Mouse (Mus musculus): Measurements from ENCODE around the gene Ttyh3. TPM values are rescaled to one million over a fixed set of nuclear protein-coding genes. Genes with fewer than 3 reads are reported as not detected.

Ttyh3 gene
- total and polyA plus RNA-seq, 3 experiments = 9.8 to 100 (median 68.7) TPM

- no peak for TF ChIP-seq TAL1 (conservative IDR thresholded peaks at IDR 0.05; ENCODE audit: low read depth, low read length)
- TF ChIP-seq CTCF (IDR thresholded peaks at IDR 0.05; ENCODE audit: low read depth, low read length) = no peak
- TF ChIP-seq GATA2 (IDR thresholded peaks at IDR 0.05; ENCODE audit: borderline replicate concordance, low read depth, low read length) = no peak
- TF ChIP-seq GATA1 (IDR thresholded peaks at IDR 0.05; ENCODE audit: borderline replicate concordance, low read length) = no peak
- no peak for TF ChIP-seq POLR2AphosphoS5 (IDR thresholded peaks at IDR 0.05; ENCODE audit: insufficient replicate concordance, low read depth, low read length)
- DNase-seq (ENCODE audit: low spot score) (no peak), ATAC-seq (ENCODE audit: extremely low read depth, insufficient number of reproducible peaks, low FRiP score, poor library complexity, severe bottlenecking) (no peak)
- Histone ChIP-seq H3K9me3 (replicated peaks) (no peaks in the 10 kb centered on the region), H3K36me3 (replicated peaks) (no peaks in the 10 kb centered on the region), H3K4me3 (ENCODE audit: low read depth, low read length) (no peak overlapping the region), H3K27me3 (ENCODE audit: insufficient read depth, low read length) (peaks cover 48% of the 10 kb centered on the region), H3K4me1 (ENCODE audit: insufficient read depth, low read depth, low read length) (peaks cover 7% of the 10 kb centered on the region)
Observed at GRCm38 (mm10) chr5:140659607-140660272, 10.9 kb upstream of the Ttyh3 start.

DNA sequence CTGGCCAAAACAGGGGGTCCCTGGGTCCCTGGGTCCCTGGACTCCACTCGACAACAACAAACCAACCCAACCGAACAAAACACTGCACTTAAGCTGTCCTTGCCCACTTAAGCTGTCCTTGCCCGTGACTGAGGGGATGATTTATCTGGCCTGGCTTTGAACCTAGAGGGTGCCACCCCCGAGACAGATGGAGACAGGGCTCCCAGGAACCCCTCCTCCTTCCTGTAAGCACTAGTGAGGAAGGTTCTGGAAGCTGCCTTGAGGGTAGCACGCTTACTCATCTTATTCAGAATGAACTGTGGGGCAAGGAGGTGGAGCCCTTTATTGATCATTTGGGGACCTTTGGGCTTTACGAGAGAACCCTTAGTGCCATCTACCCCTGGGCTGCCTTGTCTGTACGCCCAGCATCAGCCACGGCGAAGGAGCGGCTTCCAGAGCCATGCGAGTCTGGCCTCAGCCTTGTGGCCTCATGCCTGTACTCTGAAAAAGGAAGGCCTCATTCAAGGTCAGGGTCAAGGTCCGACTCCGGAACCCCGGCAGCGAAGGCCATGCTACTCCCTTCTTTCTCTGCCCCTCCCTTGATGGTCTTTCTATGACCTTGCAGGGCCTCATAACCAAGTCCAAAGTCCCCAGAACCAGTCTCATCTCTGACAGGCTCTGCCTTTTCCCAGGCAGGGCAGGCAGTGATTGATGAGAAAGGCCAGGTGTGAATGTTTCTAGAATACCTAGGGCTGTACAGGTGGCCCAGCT, 5.4 kb upstream of the Ttyh3 start:
- ATAC-seq (ENCODE audit: extremely low read depth, insufficient number of reproducible peaks, low FRiP score, poor library complexity, severe bottlenecking) (no peak), DNase-seq (ENCODE audit: low spot score) (no peak)
- peaks cover 7% of the 10 kb centered on the region for H3K4me1 ChIP-seq (ENCODE audit: insufficient read depth, low read depth, low read length)
- no peak for TF ChIP-seq POLR2AphosphoS5 (IDR thresholded peaks at IDR 0.05; ENCODE audit: insufficient replicate concordance, low read depth, low read length)
- peaks cover 49% of the 10 kb centered on the region for H3K27me3 ChIP-seq (ENCODE audit: insufficient read depth, low read length)
- H3K36me3 ChIP-seq (replicated peaks) = no peaks in the 10 kb centered on the region
- no peak overlapping the region for H3K4me3 ChIP-seq (ENCODE audit: low read depth, low read length)
- no peaks in the 10 kb centered on the region for H3K9me3 ChIP-seq (replicated peaks)

GRCm38 (mm10) chr5:140652587-140652986, 3.8 kb upstream of the Ttyh3 start:
- no peak for ATAC-seq (ENCODE audit: extremely low read depth, insufficient number of reproducible peaks, low FRiP score, poor library complexity, severe bottlenecking)
- H3K27me3 ChIP-seq (ENCODE audit: insufficient read depth, low read length) = peaks cover 50% of the 10 kb centered on the region
- no peaks in the 10 kb centered on the region for H3K36me3 ChIP-seq (replicated peaks)
- no peak for DNase-seq (ENCODE audit: low spot score)
- H3K4me3 ChIP-seq (ENCODE audit: low read depth, low read length) = no peak overlapping the region
- H3K9me3 ChIP-seq (replicated peaks) = no peaks in the 10 kb centered on the region
- H3K4me1 ChIP-seq (ENCODE audit: insufficient read depth, low read depth, low read length) = peaks cover 22% of the 10 kb centered on the region
- no peak for TF ChIP-seq POLR2AphosphoS5 (IDR thresholded peaks at IDR 0.05; ENCODE audit: insufficient replicate concordance, low read depth, low read length)
- TF ChIP-seq CTCF (IDR thresholded peaks at IDR 0.05; ENCODE audit: low read depth, low read length) = no peak
- TF ChIP-seq GATA2 (IDR thresholded peaks at IDR 0.05; ENCODE audit: borderline replicate concordance, low read depth, low read length) = no peak
- TF ChIP-seq GATA1 (IDR thresholded peaks at IDR 0.05; ENCODE audit: borderline replicate concordance, low read length) = no peak
- no peak for TF ChIP-seq TAL1 (conservative IDR thresholded peaks at IDR 0.05; ENCODE audit: low read depth, low read length)

- Histone ChIP-seq H3K27me3 (ENCODE audit: insufficient read depth, low read length) (peaks cover 60% of the 10 kb centered on the region), H3K36me3 (replicated peaks) (peaks cover 9% of the 10 kb centered on the region), H3K9me3 (replicated peaks) (no peaks in the 10 kb centered on the region), H3K4me1 (ENCODE audit: insufficient read depth, low read depth, low read length) (peaks cover 35% of the 10 kb centered on the region), H3K4me3 (ENCODE audit: low read depth, low read length) (no peak overlapping the region)
- DNase-seq (ENCODE audit: low spot score) (no peak), ATAC-seq (ENCODE audit: extremely low read depth, insufficient number of reproducible peaks, low FRiP score, poor library complexity, severe bottlenecking) (no peak)
- no peak for TF ChIP-seq GATA1 (IDR thresholded peaks at IDR 0.05; ENCODE audit: borderline replicate concordance, low read length)
- TF ChIP-seq CTCF (IDR thresholded peaks at IDR 0.05; ENCODE audit: low read depth, low read length) = no peak
- TF ChIP-seq TAL1 (conservative IDR thresholded peaks at IDR 0.05; ENCODE audit: low read depth, low read length) = no peak
- TF ChIP-seq POLR2AphosphoS5 (IDR thresholded peaks at IDR 0.05; ENCODE audit: insufficient replicate concordance, low read depth, low read length) = no peak
- no peak for TF ChIP-seq GATA2 (IDR thresholded peaks at IDR 0.05; ENCODE audit: borderline replicate concordance, low read depth, low read length)
Observed at GRCm38 (mm10) chr5:140651231-140651630, 2.4 kb upstream of the Ttyh3 start.

DNA sequence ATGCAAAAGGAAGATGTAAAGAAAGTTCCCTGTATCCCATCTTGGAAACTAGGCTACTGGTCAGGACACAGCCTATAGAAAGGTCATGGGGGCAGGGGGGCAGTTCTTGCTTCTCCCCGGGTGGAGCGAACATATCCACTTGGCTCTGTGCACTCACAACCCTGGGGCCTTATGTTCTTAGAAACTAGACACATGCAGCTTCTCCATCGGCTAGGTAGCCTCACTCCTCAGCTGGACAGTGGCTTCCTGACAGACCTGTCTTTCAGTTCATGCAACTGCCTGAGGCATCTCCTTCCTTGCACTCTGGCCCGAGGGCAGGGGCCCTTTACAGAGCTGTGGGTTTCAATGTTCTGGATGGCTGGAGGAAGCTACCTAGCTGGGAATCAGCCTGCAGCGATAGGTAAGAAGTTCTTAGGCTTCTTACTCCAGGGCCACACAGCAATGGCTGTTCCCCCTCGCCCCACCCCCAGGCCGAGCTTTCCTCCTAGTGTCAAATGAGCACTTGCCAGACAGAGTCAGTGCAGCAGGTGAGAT, 1.1 kb upstream of the Ttyh3 start:
- DNase-seq (ENCODE audit: low spot score) (no peak), ATAC-seq (ENCODE audit: extremely low read depth, insufficient number of reproducible peaks, low FRiP score, poor library complexity, severe bottlenecking) (no peak)
- no peak for TF ChIP-seq TAL1 (conservative IDR thresholded peaks at IDR 0.05; ENCODE audit: low read depth, low read length)
- no peak for TF ChIP-seq GATA1 (IDR thresholded peaks at IDR 0.05; ENCODE audit: borderline replicate concordance, low read length)
- no peak for TF ChIP-seq POLR2AphosphoS5 (IDR thresholded peaks at IDR 0.05; ENCODE audit: insufficient replicate concordance, low read depth, low read length)
- no peak for TF ChIP-seq GATA2 (IDR thresholded peaks at IDR 0.05; ENCODE audit: borderline replicate concordance, low read depth, low read length)
- TF ChIP-seq CTCF (IDR thresholded peaks at IDR 0.05; ENCODE audit: low read depth, low read length) = no peak
- peaks cover 12% of the 10 kb centered on the region for H3K36me3 ChIP-seq (replicated peaks)
- H3K4me1 ChIP-seq (ENCODE audit: insufficient read depth, low read depth, low read length) = peaks cover 48% of the 10 kb centered on the region
- H3K9me3 ChIP-seq (replicated peaks) = no peaks in the 10 kb centered on the region
- peaks cover 54% of the 10 kb centered on the region for H3K27me3 ChIP-seq (ENCODE audit: insufficient read depth, low read length)
- H3K4me3 ChIP-seq (ENCODE audit: low read depth, low read length) = no peak overlapping the region

- Histone ChIP-seq H3K4me1 (ENCODE audit: insufficient read depth, low read depth, low read length) (peaks cover 56% of the 10 kb centered on the region), H3K4me3 (ENCODE audit: low read depth, low read length) (peak overlapping the region; percentile 82; the same call in 1 of the 2 replicates)
Observed at GRCm38 (mm10) chr5:140649101-140649667, 353 bp upstream of the Ttyh3 start.

More at GRCm38 (mm10) chr5:140649101-140649667, 353 bp upstream of the Ttyh3 start:
- TF ChIP-seq CTCF (IDR thresholded peaks at IDR 0.05; ENCODE audit: low read depth, low read length) (no peak), TAL1 (conservative IDR thresholded peaks at IDR 0.05; ENCODE audit: low read depth, low read length) (no peak), GATA2 (IDR thresholded peaks at IDR 0.05; ENCODE audit: borderline replicate concordance, low read depth, low read length) (no peak), GATA1 (IDR thresholded peaks at IDR 0.05; ENCODE audit: borderline replicate concordance, low read length) (no peak), POLR2AphosphoS5 (IDR thresholded peaks at IDR 0.05; ENCODE audit: insufficient replicate concordance, low read depth, low read length) (no peak)
- H3K36me3 ChIP-seq (replicated peaks) = peaks cover 12% of the 10 kb centered on the region
- peaks cover 53% of the 10 kb centered on the region for H3K27me3 ChIP-seq (ENCODE audit: insufficient read depth, low read length)
- H3K9me3 ChIP-seq (replicated peaks) = no peaks in the 10 kb centered on the region
- ATAC-seq (ENCODE audit: extremely low read depth, insufficient number of reproducible peaks, low FRiP score, poor library complexity, severe bottlenecking) (peak; percentile 83), DNase-seq (ENCODE audit: low spot score) (peak; percentile 97)
